Mouse (Mus musculus) ES-Bruce4 (cell line): Measurements from ENCODE around the gene Gpc3.

Source experiments
- CTCF ChIP-seq: IDR thresholded peaks from one replicate; pipeline ENCODE4 v1.8.1; 2011; ENCODE audit warnings: low read depth, low read length
- EP300 ChIP-seq: IDR thresholded peaks from 2 replicates; pipeline ENCODE4 v1.6.1; 2011; ENCODE audit warnings: low read depth, low read length; ENCODE audit not compliant: insufficient read depth
- POLR2A ChIP-seq: IDR thresholded peaks from one replicate; pipeline ENCODE4 v1.8.1; 2011; ENCODE audit warnings: low read length; ENCODE audit not compliant: insufficient read depth

- TF ChIP-seq EP300 (no peak), POLR2A (no peak), CTCF (no peak)
Observed at GRCm38 (mm10) chrX:52305226-52305625, 308.5 kb downstream of the Gpc3 start.
